Mouse (Mus musculus) left cerebral cortex, adult 2 months (tissue): ENCODE measurements at regions not wholly inside any gene's neighbourhood (a gene's known extent, or its start where the extent isn't known, plus 50 kb on each side); places are given as distances from the start of the nearest gene placed in this dataset.
A peak's percentile ranks its signal among the peaks of the same experiment; 100 is the strongest.

Source experiments
- DNase-seq, 2 experiments: peaks; one replicate each; pipeline ENCODE4 v3.0.0; 2021 to 2022; ENCODE audit warnings: low spot score in 2 of 2, mixed read lengths in 1 of 2; ENCODE audit errors: extremely low spot score in 1 of 2
- H3K27ac ChIP-seq: fragments of 200-600 bp; 2 replicates; pipeline ENCODE4 v1.8.1; 2022
- H3K4me3 ChIP-seq: fragments of 200-600 bp; 2 replicates; pipeline ENCODE4 v1.8.1; 2022
- CTCF ChIP-seq: fragments of 200-600 bp; IDR thresholded peaks from 2 replicates; pipeline ENCODE4 v1.8.1; 2022; ENCODE audit warnings: antibody characterized with exemption, mild to moderate bottlenecking, moderate library complexity
- intact Hi-C: fragments of 180-260 bp; cut with DNase I; formaldehyde crosslinking; loops from one replicate; pipeline ENCODE4 v1.15.1; 2025

- peak overlapping the region; percentile 30; the same call in 1 of the 2 replicates for H3K27ac ChIP-seq
- H3K4me3 ChIP-seq, result no peak overlapping the region
- no peak for TF ChIP-seq CTCF
- DNase-seq, result peak in 1 of 2 experiments; percentile 14
- intact Hi-C loops, result loop anchor here (10.0 kb wide), 1 partner anchor 843 kb away; the partner anchor contains the start of gene Gabra2
These were observed 590.3 kb downstream of the Gabrg1 start for GRCm38 (mm10) chr5:70252061-70252620.
